Mouse (Mus musculus): ENCODE measurements around the gene Tor4a.

DNA sequence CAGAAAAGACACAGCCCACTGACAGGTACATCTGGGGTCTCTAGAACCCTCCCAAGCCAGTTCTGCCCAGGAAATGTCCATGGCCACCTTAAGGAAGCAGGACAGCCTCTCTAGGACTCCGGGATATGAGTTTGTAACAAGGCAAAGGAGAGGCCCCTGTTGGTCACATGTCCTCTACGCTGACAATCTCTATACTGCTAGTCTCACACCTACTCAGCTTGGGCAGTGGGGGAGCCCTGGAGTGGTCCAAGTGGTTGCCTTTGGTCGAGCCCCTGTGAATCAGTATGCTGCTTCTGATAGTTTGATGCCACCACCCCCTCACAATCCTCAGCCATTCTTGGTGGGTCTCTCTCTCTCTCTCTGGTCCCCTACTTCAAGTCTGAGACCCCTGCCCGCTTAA, 29.2 kb downstream of the Tor4a start:
- TF ChIP-seq MAFK (IDR thresholded peaks at IDR 0.05; ENCODE audit: insufficient read depth, low read depth, low read length) (no peak), CHD2 (IDR thresholded peaks at IDR 0.05; ENCODE audit: low read depth, low read length) (no peak)

Data from ES-E14 (cell line).